Mouse (Mus musculus) midbrain, embryonic 15.5 days (tissue): Measurements from ENCODE around the gene Cbx1. TPM values are rescaled to one million over a fixed set of nuclear protein-coding genes. Genes with fewer than 3 reads are reported as not detected.
"Not testable (repeated sequence)": the region's sequence is repeated elsewhere in the genome, so short reads cannot be mapped to it uniquely, and the experiment has no call there.

Experiments used
- ATAC-seq: fragments of 200-750 bp; cut with Nextera tagmentation; replicated peaks from 2 replicates; pipeline ENCODE4 v1.8.0; 2017; ENCODE audit warnings: moderate TSS enrichment
- H3K27ac ChIP-seq: fragments of 300-500 bp; sonication (generic); 2 replicates; pipeline ENCODE4 v1.5.1; 2015; ENCODE audit warnings: mild to moderate bottlenecking, inconsistent platforms
- H3K27me3 ChIP-seq: fragments of 300-500 bp; sonication (generic); replicated peaks from 2 replicates; pipeline ENCODE4 v1.6.1; 2015; ENCODE audit warnings: inconsistent platforms
- H3K36me3 ChIP-seq: fragments of 300-500 bp; sonication (generic); replicated peaks from 2 replicates; pipeline ENCODE4 v1.6.1; 2015; ENCODE audit warnings: inconsistent platforms
- H3K4me1 ChIP-seq: fragments of 300-500 bp; sonication (generic); 2 replicates; pipeline ENCODE4 v1.6.1; 2015; ENCODE audit warnings: inconsistent platforms
- H3K4me2 ChIP-seq: fragments of 300-500 bp; sonication (generic); 2 replicates; pipeline ENCODE4 v1.6.1; 2015; ENCODE audit warnings: inconsistent platforms, mild to moderate bottlenecking, moderate library complexity
- H3K4me3 ChIP-seq: fragments of 300-500 bp; sonication (generic); 2 replicates; pipeline ENCODE4 v1.5.1; 2015; ENCODE audit warnings: mild to moderate bottlenecking, inconsistent platforms
- H3K9ac ChIP-seq: fragments of 300-500 bp; sonication (generic); 2 replicates; pipeline ENCODE4 v1.6.1; 2015; ENCODE audit warnings: mild to moderate bottlenecking, inconsistent platforms
- H3K9me3 ChIP-seq: fragments of 300-500 bp; sonication (generic); 2 replicates; pipeline ENCODE4 v1.6.1; 2016; ENCODE audit warnings: inconsistent platforms
- WGBS: fragments of 180-500 bp; shearing (Covaris S2); methylation state at CpG from one replicate; pipeline ENCODE4 v1.1.7; 2015; ENCODE audit warnings: mixed read lengths; 5-methylcytosine and 5-hydroxymethylcytosine counted together
- polyA plus RNA-seq: library from polyadenylated mRNA; unstranded; fragments of >200 nt; fragmentation: Nextera tagmentation; extraction: Ambion mirVana; gene quantifications from 2 replicates; pipeline ENCODE4 v1.2.1, GENCODE M21; 2015

The Cbx1 gene
- polyA plus RNA-seq, 1 experiment from 2014 or later: 76.7 TPM

GRCm38 (mm10) chr11:96776968-96777962, 11.7 kb upstream of the Cbx1 start, which contains the start of gene Snx11:
Snx11 (minus strand) TSS chr11:96777559.
- H3K36me3 ChIP-seq: peaks cover under 1% of the 10 kb centered on the region; the same call in 1 of the 2 replicates
- peak within 1 kb of the TSS; percentile 60 for H3K9ac ChIP-seq
- H3K4me1 ChIP-seq: peaks cover 24% of the 10 kb centered on the region
- ATAC-seq: peak; percentile 99
- peak within 1 kb of the TSS; percentile 77 for H3K27ac ChIP-seq
- no peaks in the 10 kb centered on the region for H3K27me3 ChIP-seq
- H3K4me3 ChIP-seq: peak within 1 kb of the TSS; percentile 61
- no peaks in the 10 kb centered on the region for H3K9me3 ChIP-seq
- 2% methylated on average over 59 of the region's 59 CpGs for WGBS
- H3K4me2 ChIP-seq: peak within 1 kb of the TSS; percentile 59

GRCm38 (mm10) chr11:96778061-96778627, 10.8 kb upstream of the Cbx1 start:
- H3K4me2 ChIP-seq: peak overlapping the region; percentile 59
- H3K27me3 ChIP-seq, H3K9me3 ChIP-seq, H3K36me3 ChIP-seq, ATAC-seq: not testable (repeated sequence)
- H3K4me1 ChIP-seq: peaks cover 24% of the 10 kb centered on the region
- WGBS: 71% methylated on average over 10 of the region's 10 CpGs
- peak overlapping the region; percentile 44; the same call in 1 of the 2 replicates for H3K9ac ChIP-seq
- H3K4me3 ChIP-seq: peak overlapping the region; percentile 61
- H3K27ac ChIP-seq: peak overlapping the region; percentile 77; the same call in 1 of the 2 replicates

GRCm38 (mm10) chr11:96780306-96780705, 8.6 kb upstream of the Cbx1 start:
- Histone ChIP-seq H3K27ac (no peak overlapping the region), H3K9ac (no peak overlapping the region), H3K4me2 (no peak overlapping the region), H3K4me3 (no peak overlapping the region), H3K4me1 (peaks cover 22% of the 10 kb centered on the region), H3K27me3 (no peaks in the 10 kb centered on the region), H3K36me3 (no peaks in the 10 kb centered on the region), H3K9me3 (no peaks in the 10 kb centered on the region)
- 83% methylated on average over 5 of the region's 5 CpGs for WGBS
- no peak for ATAC-seq

GRCm38 (mm10) chr11:96781425-96781824, 7.5 kb upstream of the Cbx1 start:
- ATAC-seq: no peak
- no peak overlapping the region for H3K27ac ChIP-seq
- H3K4me3 ChIP-seq: no peak overlapping the region
- no peaks in the 10 kb centered on the region for H3K9me3 ChIP-seq
- H3K4me2 ChIP-seq: no peak overlapping the region
- H3K9ac ChIP-seq: no peak overlapping the region
- H3K27me3 ChIP-seq: no peaks in the 10 kb centered on the region
- 83% methylated on average over 2 of the region's 2 CpGs for WGBS
- H3K4me1 ChIP-seq: peaks cover 11% of the 10 kb centered on the region
- no peaks in the 10 kb centered on the region for H3K36me3 ChIP-seq

- WGBS: 17% methylated on average over 7 of the region's 7 CpGs
- not testable (repeated sequence) for H3K9me3 ChIP-seq
These were observed 4.1 kb upstream of the Cbx1 start for GRCm38 (mm10) chr11:96784847-96785246.

GRCm38 (mm10) chr11:96786731-96787450, 2.0 kb upstream of the Cbx1 start:
- Histone ChIP-seq H3K4me2 (no peak overlapping the region), H3K4me3 (no peak overlapping the region), H3K9me3 (no peaks in the 10 kb centered on the region), H3K9ac (no peak overlapping the region), H3K27ac (no peak overlapping the region), H3K27me3 (no peaks in the 10 kb centered on the region), H3K36me3 (no peaks in the 10 kb centered on the region), H3K4me1 (peaks cover 23% of the 10 kb centered on the region)
- no peak for ATAC-seq
- WGBS: 32% methylated on average over 9 of the region's 9 CpGs

More at GRCm38 (mm10) chr11:96784847-96785246, 4.1 kb upstream of the Cbx1 start:
- H3K4me3 ChIP-seq, H3K9ac ChIP-seq, H3K4me2 ChIP-seq, H3K4me1 ChIP-seq, H3K27me3 ChIP-seq, ATAC-seq, H3K36me3 ChIP-seq, H3K27ac ChIP-seq: not testable (repeated sequence)

- ATAC-seq: no peak
- Histone ChIP-seq H3K36me3 (no peaks in the 10 kb centered on the region), H3K4me3 (peak overlapping the region; percentile 98), H3K4me1 (peaks cover 43% of the 10 kb centered on the region), H3K27ac (no peak overlapping the region), H3K4me2 (peak overlapping the region; percentile 83), H3K9ac (peak overlapping the region; percentile 91), H3K27me3 (no peaks in the 10 kb centered on the region), H3K9me3 (no peaks in the 10 kb centered on the region)
- WGBS: 5% methylated on average over 5 of the region's 5 CpGs
These were observed 1.1 kb downstream of the Cbx1 start for GRCm38 (mm10) chr11:96789990-96790389.

- Histone ChIP-seq H3K9ac (no peak overlapping the region), H3K36me3 (no peaks in the 10 kb centered on the region), H3K4me2 (peak overlapping the region; percentile 83), H3K4me3 (peak overlapping the region; percentile 98; the same call in 1 of the 2 replicates), H3K27me3 (no peaks in the 10 kb centered on the region), H3K4me1 (peaks cover 43% of the 10 kb centered on the region), H3K27ac (no peak overlapping the region), H3K9me3 (no peaks in the 10 kb centered on the region)
- no peak for ATAC-seq
- WGBS: 3% methylated on average over 1 of the region's 1 CpGs
These were observed 1.8 kb downstream of the Cbx1 start for GRCm38 (mm10) chr11:96790681-96791080.

GRCm38 (mm10) chr11:96795491-96795890, 6.6 kb downstream of the Cbx1 start:
- 97% methylated on average over 13 of the region's 13 CpGs for WGBS

GRCm38 (mm10) chr11:96796081-96796480, 7.2 kb downstream of the Cbx1 start:
- Histone ChIP-seq H3K4me2 (no peak overlapping the region), H3K4me1 (peaks cover 26% of the 10 kb centered on the region), H3K36me3 (no peaks in the 10 kb centered on the region), H3K27ac (no peak overlapping the region), H3K9ac (no peak overlapping the region), H3K9me3 (no peaks in the 10 kb centered on the region), H3K4me3 (no peak overlapping the region), H3K27me3 (no peaks in the 10 kb centered on the region)
- 100% methylated on average over 2 of the region's 2 CpGs for WGBS
- ATAC-seq: no peak

More at GRCm38 (mm10) chr11:96795491-96795890, 6.6 kb downstream of the Cbx1 start:
- H3K4me3 ChIP-seq: no peak overlapping the region
- H3K9me3 ChIP-seq: no peaks in the 10 kb centered on the region
- H3K4me2 ChIP-seq: no peak overlapping the region
- H3K27ac ChIP-seq: no peak overlapping the region
- ATAC-seq: no peak
- H3K36me3 ChIP-seq: no peaks in the 10 kb centered on the region
- H3K27me3 ChIP-seq: no peaks in the 10 kb centered on the region
- no peak overlapping the region for H3K9ac ChIP-seq
- H3K4me1 ChIP-seq: peaks cover 32% of the 10 kb centered on the region

GRCm38 (mm10) chr11:96796586-96796985, 7.7 kb downstream of the Cbx1 start:
- Histone ChIP-seq H3K27ac (no peak overlapping the region), H3K36me3 (0 out of 2 replicates have a peak, but pooled peaks cover under 1% of the 10 kb centered on the region), H3K4me1 (peaks cover 23% of the 10 kb centered on the region), H3K9ac (no peak overlapping the region), H3K4me2 (no peak overlapping the region), H3K9me3 (no peaks in the 10 kb centered on the region), H3K4me3 (no peak overlapping the region), H3K27me3 (no peaks in the 10 kb centered on the region)
- ATAC-seq: no peak
- WGBS: 66% methylated on average over 1 of the region's 1 CpGs

GRCm38 (mm10) chr11:96799511-96799910, 10.6 kb downstream of the Cbx1 start:
- H3K4me1 ChIP-seq: no peaks in the 10 kb centered on the region

More at GRCm38 (mm10) chr11:96799511-96799910, 10.6 kb downstream of the Cbx1 start:
- H3K27me3 ChIP-seq: no peaks in the 10 kb centered on the region
- ATAC-seq: no peak
- H3K4me3 ChIP-seq: no peak overlapping the region
- no peak overlapping the region for H3K4me2 ChIP-seq
- no peaks in the 10 kb centered on the region for H3K9me3 ChIP-seq
- peaks cover 19% of the 10 kb centered on the region for H3K36me3 ChIP-seq
- H3K27ac ChIP-seq: no peak overlapping the region
- no peak overlapping the region for H3K9ac ChIP-seq
- 91% methylated on average over 2 of the region's 2 CpGs for WGBS
